Mouse (Mus musculus) midbrain, embryonic 16.5 days (tissue): ENCODE results near the gene Slc2a12. TPM values are rescaled to one million over a fixed set of nuclear protein-coding genes. Genes with fewer than 3 reads are reported as not detected.

Experiments used
- ATAC-seq: fragments of 200-750 bp; cut with Nextera tagmentation; 2 replicates; pipeline ENCODE4 v1.8.0; 2017; ENCODE audit warnings: moderate TSS enrichment
- H3K27ac ChIP-seq: fragments of 300-500 bp; sonication (generic); 2 replicates; pipeline ENCODE4 v1.5.1; 2014; ENCODE audit warnings: mild to moderate bottlenecking, low read length, mixed read lengths
- H3K27me3 ChIP-seq: fragments of 300-500 bp; sonication (generic); 2 replicates; pipeline ENCODE4 v1.6.1; 2014; ENCODE audit warnings: low read depth, low read length, mixed read lengths; ENCODE audit not compliant: control insufficient read depth, insufficient read depth
- H3K36me3 ChIP-seq: fragments of 300-500 bp; sonication (generic); 2 replicates; pipeline ENCODE4 v1.6.1; 2014; ENCODE audit warnings: mild to moderate bottlenecking, low read length, moderate library complexity, mixed read lengths; ENCODE audit not compliant: control insufficient read depth, insufficient read depth
- H3K4me1 ChIP-seq: fragments of 300-500 bp; sonication (generic); 2 replicates; pipeline ENCODE4 v1.6.1; 2014; ENCODE audit warnings: mild to moderate bottlenecking, low read length, mixed read lengths; ENCODE audit not compliant: control insufficient read depth, insufficient read depth
- H3K4me2 ChIP-seq: fragments of 300-500 bp; sonication (generic); 2 replicates; pipeline ENCODE4 v1.6.1; 2014; ENCODE audit warnings: mild to moderate bottlenecking, low read length, mixed read lengths
- H3K4me3 ChIP-seq: fragments of 300-500 bp; sonication (generic); 2 replicates; pipeline ENCODE4 v1.5.1; 2014; ENCODE audit warnings: low read depth, mild to moderate bottlenecking, low read length, moderate library complexity, mixed read lengths
- H3K9ac ChIP-seq: fragments of 300-500 bp; sonication (generic); 2 replicates; pipeline ENCODE4 v1.6.1; 2014; ENCODE audit warnings: low read depth, low read length, mixed read lengths
- H3K9me3 ChIP-seq: fragments of 300-500 bp; sonication (generic); replicated peaks from 2 replicates; pipeline ENCODE4 v1.6.1; 2014; ENCODE audit warnings: mild to moderate bottlenecking, low read length, mixed read lengths; ENCODE audit not compliant: control insufficient read depth, poor library complexity, severe bottlenecking
- WGBS: fragments of 180-500 bp; shearing (Covaris S2); extraction: QIAGEN DNeasy Blood & Tissue Kit; methylation state at CpG from one replicate; pipeline ENCODE4 v1.1.7; 2014; 5-methylcytosine and 5-hydroxymethylcytosine counted together
- polyA plus RNA-seq: library from polyadenylated mRNA; unstranded; fragments of >200 nt; fragmentation: Nextera tagmentation; extraction: Ambion mirVana; gene quantifications from 2 replicates; pipeline ENCODE4 v1.2.1, GENCODE M21; 2015

The Slc2a12 gene
- polyA plus RNA-seq, 1 experiment from 2014 or later: 5.3 TPM

GRCm38 (mm10) chr10:22653820-22654219 is 9.0 kb downstream of the Slc2a12 start:
- H3K27ac ChIP-seq: no peak overlapping the region
- H3K36me3 ChIP-seq: no peaks in the 10 kb centered on the region
- H3K9me3 ChIP-seq: no peaks in the 10 kb centered on the region
- H3K4me3 ChIP-seq: no peak overlapping the region
- no peak overlapping the region for H3K9ac ChIP-seq
- peaks cover 4% of the 10 kb centered on the region; the same call in 1 of the 2 replicates for H3K4me1 ChIP-seq
- 50% methylated on average over 6 of the region's 6 CpGs for WGBS
- no peak for ATAC-seq
- no peak overlapping the region for H3K4me2 ChIP-seq
- H3K27me3 ChIP-seq: no peaks in the 10 kb centered on the region

GRCm38 (mm10) chr10:22658534-22659385 is 13.9 kb downstream of the Slc2a12 start:
- Histone ChIP-seq H3K27ac (no peak overlapping the region), H3K4me2 (peak overlapping the region; percentile 41)
- ATAC-seq: peak; percentile 94

DNA sequence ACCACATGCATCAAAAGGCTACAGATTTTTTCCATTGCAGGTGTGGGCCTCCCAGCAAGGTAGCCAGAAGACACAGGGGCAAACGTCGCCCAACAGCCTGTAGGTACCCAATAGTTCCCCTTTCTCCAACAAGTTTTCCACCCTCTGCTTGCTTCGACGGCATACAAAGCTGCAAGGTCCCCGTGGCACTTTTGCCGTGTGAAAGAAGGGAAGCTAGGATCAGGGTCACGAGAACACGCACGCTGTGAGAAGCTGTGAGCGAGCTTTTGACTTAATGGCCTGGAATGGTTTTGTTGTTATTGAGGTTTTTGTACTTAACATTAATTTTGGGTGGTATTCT is 14.5 kb downstream of the Slc2a12 start:
- H3K27ac ChIP-seq: no peak overlapping the region
- 61% methylated on average over 10 of the region's 10 CpGs for WGBS
- H3K4me1 ChIP-seq: peaks cover 7% of the 10 kb centered on the region; the same call in 1 of the 2 replicates
- no peaks in the 10 kb centered on the region for H3K27me3 ChIP-seq
- no peak for ATAC-seq
- H3K9ac ChIP-seq: no peak overlapping the region
- H3K4me2 ChIP-seq: no peak overlapping the region
- no peak overlapping the region for H3K4me3 ChIP-seq
- no peaks in the 10 kb centered on the region for H3K9me3 ChIP-seq
- no peaks in the 10 kb centered on the region for H3K36me3 ChIP-seq

More at GRCm38 (mm10) chr10:22658534-22659385, 13.9 kb downstream of the Slc2a12 start:
- H3K36me3 ChIP-seq: no peaks in the 10 kb centered on the region
- H3K27me3 ChIP-seq: no peaks in the 10 kb centered on the region
- H3K9me3 ChIP-seq: no peaks in the 10 kb centered on the region
- H3K9ac ChIP-seq: no peak overlapping the region
- no peak overlapping the region for H3K4me3 ChIP-seq
- peaks cover 7% of the 10 kb centered on the region; the same call in 1 of the 2 replicates for H3K4me1 ChIP-seq
- 12% methylated on average over 23 of the region's 23 CpGs for WGBS

GRCm38 (mm10) chr10:22660286-22661000 is 15.6 kb downstream of the Slc2a12 start:
- no peak overlapping the region for H3K9ac ChIP-seq
- H3K9me3 ChIP-seq: no peaks in the 10 kb centered on the region
- H3K27ac ChIP-seq: no peak overlapping the region
- H3K4me2 ChIP-seq: no peak overlapping the region
- H3K4me1 ChIP-seq: peaks cover 7% of the 10 kb centered on the region; the same call in 1 of the 2 replicates
- no peaks in the 10 kb centered on the region for H3K36me3 ChIP-seq
- ATAC-seq: no peak
- no peak overlapping the region for H3K4me3 ChIP-seq
- 87% methylated on average over 5 of the region's 5 CpGs for WGBS
- no peaks in the 10 kb centered on the region for H3K27me3 ChIP-seq

- Histone ChIP-seq H3K27ac (no peak overlapping the region), H3K4me3 (no peak overlapping the region), H3K9me3 (no peaks in the 10 kb centered on the region), H3K4me1 (no peaks in the 10 kb centered on the region), H3K27me3 (no peaks in the 10 kb centered on the region), H3K4me2 (no peak overlapping the region), H3K36me3 (no peaks in the 10 kb centered on the region), H3K9ac (no peak overlapping the region)
- 94% methylated on average over 13 of the region's 13 CpGs for WGBS
- no peak for ATAC-seq
Measured at GRCm38 (mm10) chr10:22668509-22668908, 23.7 kb downstream of the Slc2a12 start.

DNA sequence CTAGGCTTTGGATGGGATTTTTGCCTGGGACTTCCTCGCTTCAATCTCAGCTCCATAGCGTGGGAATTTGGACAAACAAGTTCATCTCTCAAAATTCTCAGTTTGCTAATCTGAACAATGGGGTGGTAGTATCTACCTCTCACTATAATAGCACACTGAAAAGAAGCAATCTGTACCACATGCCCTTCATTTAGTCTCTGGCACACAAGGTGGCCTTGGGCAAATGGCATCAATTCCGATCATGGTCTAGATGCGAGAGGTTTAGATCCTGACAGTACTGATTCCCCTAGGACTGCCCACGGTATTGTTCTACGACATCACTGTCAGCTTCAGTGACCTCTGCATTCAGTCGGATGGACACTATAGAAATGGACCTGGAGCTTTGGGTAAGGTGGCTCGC is 29.4 kb downstream of the Slc2a12 start:
- WGBS: 90% methylated on average over 8 of the region's 8 CpGs
- Histone ChIP-seq H3K4me1 (no peaks in the 10 kb centered on the region), H3K27me3 (no peaks in the 10 kb centered on the region), H3K9me3 (no peaks in the 10 kb centered on the region), H3K4me2 (no peak overlapping the region), H3K36me3 (no peaks in the 10 kb centered on the region), H3K9ac (no peak overlapping the region), H3K27ac (no peak overlapping the region), H3K4me3 (no peak overlapping the region)
- no peak for ATAC-seq

GRCm38 (mm10) chr10:22675848-22676630 is 31.2 kb downstream of the Slc2a12 start:
- Histone ChIP-seq H3K27ac (no peak overlapping the region), H3K4me3 (no peak overlapping the region), H3K9ac (no peak overlapping the region), H3K36me3 (no peaks in the 10 kb centered on the region), H3K4me1 (no peaks in the 10 kb centered on the region), H3K9me3 (no peaks in the 10 kb centered on the region), H3K4me2 (no peak overlapping the region), H3K27me3 (no peaks in the 10 kb centered on the region)
- WGBS: 68% methylated on average over 13 of the region's 13 CpGs
- no peak for ATAC-seq

GRCm38 (mm10) chr10:22696236-22696635 is 51.4 kb downstream of the Slc2a12 start:
- ATAC-seq: no peak
- Histone ChIP-seq H3K36me3 (no peaks in the 10 kb centered on the region), H3K27me3 (no peaks in the 10 kb centered on the region), H3K4me1 (no peaks in the 10 kb centered on the region), H3K4me2 (no peak overlapping the region), H3K9me3 (no peaks in the 10 kb centered on the region), H3K27ac (no peak overlapping the region), H3K4me3 (no peak overlapping the region), H3K9ac (no peak overlapping the region)
- 93% methylated on average over 9 of the region's 9 CpGs for WGBS
